Mouse (Mus musculus) cerebellum, adult 9-11 months (tissue): Measurements from ENCODE around the gene Stat5a.

Experiments
- DNase-seq: peaks from one replicate; pipeline ENCODE4 v3.0.0; 2022

The Stat5a gene

DNA sequence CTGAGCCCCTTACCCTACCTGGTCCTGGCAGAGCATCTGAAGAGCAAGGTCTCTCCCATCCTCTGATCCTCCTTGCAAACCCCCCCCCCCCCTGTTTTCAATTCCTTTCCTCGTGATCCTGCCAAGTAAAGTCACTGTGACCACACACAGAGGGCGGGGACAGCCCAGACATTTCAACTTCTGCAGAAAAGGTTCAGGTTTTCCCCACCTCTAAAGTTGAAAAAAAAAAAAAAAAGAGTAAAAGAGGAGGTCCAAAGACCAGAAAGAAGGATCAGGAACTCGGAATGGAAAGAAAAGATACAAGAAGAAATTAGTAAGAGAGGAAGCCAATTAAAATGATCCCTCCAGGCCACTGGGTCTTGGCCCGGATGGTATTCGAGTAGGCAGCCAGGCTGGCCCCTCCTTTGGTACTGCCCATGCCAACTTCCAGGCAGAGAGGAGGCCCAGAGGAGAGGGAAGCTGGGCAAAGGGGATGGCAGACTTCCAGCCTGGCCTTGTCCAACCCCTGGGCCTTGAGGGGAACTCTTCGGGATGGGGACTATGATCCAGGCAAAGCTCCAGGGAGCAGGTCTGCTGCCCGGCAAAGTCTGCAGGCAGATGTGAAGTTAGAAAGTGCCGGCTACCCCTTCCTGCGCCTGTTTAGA is at the start of gene Stat5a:
Gene Stat5a, plus strand, starts transcription at position 417 of the 644 bp plus-strand sequence.
- peak; percentile 59 for DNase-seq

DNA sequence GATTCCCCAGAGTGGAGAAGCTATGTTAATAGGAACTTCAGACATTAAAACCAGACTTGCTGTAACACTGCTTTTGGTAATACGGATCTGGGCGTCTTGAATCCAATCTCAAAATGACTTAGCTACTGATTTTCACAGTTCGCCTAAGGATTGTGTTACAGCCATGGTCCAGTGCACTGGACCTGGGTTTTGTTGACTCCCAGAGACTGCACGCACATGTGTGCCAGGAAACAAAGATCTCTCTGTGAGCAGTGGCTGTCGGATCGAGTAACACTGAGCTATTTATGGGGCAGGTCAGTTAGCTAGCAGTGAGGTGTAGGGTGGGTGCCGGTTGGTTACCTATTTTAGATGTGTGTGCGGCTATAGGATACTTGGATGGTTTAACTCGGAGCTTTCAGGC is 48.6 kb upstream of the Stat5a start:
- no peak for DNase-seq

DNA sequence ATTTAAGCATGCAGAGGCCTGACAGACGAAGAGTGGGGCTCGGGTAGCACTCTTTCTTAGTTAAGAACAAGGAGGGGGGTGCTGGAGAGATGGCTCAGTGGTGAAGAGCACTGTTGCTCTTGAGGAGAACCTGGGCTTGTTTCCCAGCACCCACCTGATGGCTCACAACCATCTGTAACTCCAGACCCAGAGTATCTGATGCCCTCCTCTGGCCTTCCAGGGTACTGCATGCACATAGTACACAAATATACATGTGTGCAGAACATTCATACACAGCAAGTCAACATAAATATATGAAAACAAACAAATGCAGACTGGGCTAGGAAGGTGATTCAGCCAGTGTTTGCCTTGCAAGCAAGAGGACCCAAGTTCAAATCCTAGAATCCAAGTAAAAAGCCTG is 48.0 kb upstream of the Stat5a start:
- DNase-seq: no peak

DNA sequence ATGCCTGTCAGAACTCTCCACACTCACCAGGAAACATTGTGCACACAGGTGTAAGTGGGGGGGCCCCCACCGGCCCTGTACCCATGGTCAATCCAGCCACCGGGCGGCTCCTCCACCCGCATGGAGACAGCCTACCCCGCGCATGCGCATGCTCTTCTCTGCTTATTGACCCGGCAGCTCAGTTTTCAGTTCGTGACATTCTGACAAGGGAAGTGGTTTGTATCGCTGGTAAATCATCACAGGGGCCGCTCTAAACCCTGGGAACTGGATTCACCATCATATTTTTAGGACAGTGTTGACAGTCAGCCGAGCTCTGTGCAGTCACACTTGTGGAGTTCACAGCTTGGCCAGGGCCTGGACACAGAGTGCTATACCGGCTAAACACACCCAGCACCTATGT is 44.7 kb upstream of the Stat5a start:
- DNase-seq: peak; percentile 59

DNA sequence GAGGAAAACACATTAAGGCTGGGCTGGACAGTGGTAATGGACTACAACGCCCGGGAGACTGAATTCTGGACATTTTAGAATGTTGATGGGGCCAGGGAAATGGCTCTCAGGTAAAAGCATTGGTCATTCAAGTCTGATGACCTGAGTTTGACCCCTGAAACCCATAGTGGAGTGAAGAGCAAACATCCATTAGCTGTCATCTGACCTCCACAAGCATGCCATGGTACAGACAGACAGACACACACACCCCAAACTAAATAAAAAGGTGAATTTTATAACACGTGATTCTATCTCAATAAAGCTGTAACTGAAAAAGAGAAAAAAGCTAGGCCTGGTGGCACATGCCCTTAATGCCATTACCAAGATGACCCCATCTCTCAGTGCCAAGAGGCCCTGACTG is 42.8 kb upstream of the Stat5a start:
- DNase-seq: no peak

DNA sequence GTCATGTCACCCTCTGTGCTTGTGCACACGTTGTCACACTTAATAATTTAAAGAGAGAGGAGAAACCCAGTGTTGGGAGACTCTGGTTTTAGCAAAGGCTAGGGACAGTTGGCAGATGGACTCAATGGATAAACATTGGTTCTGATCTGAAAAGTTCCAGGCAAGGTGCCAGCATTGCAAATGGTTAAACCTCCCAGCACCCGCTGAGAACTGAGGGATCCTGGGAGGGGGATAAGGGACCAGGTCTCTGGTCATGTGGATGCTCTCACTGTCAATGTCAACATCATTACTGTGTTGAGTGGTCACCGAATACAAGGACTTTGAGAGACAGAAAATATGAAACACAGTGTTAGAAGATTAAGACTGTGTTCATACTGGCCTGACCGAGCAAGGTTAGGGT is 42.4 kb upstream of the Stat5a start:
- DNase-seq: peak; percentile 80

DNA sequence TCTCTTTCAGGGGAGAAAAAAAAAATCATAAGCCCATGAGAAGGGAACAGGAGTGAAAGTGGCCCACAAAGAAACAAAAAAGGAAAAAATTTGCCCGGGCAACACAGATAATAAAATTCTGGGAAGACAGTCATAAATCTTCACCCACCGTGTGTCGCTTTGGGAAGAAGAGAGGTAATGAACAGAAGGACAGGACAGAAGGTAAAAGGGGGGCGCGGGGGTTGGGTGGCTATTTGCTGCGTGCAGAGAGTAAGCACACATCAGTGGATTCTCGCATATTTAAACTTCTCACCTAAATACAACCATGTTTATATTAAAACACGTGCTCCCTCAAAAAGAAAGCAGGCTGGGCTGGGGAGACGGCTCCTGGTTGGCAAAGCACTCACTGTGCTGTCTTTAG is 41.8 kb upstream of the Stat5a start:
- DNase-seq: peak; percentile 85

DNA sequence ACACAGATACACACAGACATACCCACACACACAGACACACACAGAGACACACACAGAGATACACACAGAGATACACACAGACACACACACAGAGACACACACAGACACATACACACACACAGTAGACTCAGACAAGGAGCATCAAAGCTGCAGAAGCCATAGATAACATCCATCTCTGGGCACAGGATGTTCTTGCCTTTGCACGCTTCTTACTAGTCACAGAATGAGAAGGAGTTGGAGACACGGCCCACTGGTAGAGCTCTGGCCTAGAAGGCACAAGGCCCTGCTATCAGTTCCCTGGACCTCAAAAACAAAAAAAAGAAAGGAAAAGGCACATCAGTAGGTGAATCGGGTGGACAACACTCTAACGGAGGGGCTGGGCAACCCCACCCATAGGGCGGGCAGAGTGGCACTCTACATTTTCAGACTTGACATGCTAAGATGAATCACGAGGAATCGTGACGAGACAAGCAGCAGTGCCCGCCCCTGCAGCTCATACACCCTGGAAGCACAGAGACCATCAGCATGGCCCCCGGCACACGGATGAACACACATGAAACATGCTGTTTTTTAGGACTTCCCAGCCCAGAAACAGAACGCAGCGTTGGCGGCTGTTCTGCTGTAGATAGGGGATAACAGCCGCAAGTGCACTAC is 40.7 kb upstream of the Stat5a start:
- DNase-seq: no peak

DNA sequence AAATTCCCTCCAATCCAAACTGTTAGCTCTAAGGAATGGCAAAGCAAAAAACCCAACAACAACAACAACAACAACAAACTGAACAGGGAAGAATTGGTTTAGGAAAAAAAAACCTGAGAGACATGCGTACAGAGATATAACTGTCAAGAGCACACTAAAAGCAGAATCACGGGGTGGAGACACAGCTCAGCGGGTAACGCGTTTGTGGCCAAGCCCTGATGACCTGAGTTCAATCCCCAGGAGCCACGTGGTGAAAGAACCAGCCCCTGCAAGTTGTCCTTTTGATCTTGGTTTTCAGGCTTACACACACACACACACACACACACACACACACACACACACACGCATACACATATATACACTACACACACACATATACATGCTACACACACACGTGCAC is 40.1 kb upstream of the Stat5a start:
- no peak for DNase-seq

DNA sequence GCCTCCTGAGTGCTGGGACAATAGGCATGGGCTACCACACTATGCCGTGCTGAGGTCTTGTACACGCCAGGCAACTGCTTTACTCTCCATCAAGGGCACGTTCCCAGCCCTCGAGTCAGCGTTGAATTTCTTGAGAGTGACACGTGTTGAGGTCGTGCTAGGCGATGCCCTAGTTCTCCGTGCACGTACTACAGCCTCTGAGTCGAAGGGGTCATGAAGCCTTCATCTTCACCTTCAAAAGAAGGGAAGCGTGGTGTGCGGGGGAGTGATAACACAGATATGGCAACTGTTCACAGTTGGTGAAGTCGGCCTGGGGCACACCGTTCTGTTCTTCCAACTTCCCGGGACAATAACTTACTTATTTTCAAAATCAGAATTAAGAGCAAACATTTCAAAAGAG is 39.5 kb upstream of the Stat5a start:
- no peak for DNase-seq

DNA sequence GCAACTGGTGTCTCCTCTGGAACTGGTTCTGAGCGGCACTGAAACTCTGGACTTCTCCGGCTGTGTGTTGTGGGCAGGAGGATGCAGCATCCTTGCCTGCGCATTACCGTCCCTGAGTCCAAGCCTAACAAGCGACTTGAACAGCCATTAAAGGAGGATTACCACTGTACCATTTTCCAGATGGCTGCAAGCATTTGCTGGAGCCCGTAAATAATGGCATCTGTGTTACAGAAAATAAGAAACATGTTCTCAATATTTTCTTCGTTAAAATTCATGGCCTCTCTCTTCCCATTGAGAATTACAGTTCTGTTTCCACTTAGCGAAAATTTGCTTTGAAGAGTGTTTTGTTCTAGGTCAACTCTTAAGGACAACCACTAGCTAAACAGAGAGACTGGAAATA is 39.1 kb upstream of the Stat5a start:
- no peak for DNase-seq

DNA sequence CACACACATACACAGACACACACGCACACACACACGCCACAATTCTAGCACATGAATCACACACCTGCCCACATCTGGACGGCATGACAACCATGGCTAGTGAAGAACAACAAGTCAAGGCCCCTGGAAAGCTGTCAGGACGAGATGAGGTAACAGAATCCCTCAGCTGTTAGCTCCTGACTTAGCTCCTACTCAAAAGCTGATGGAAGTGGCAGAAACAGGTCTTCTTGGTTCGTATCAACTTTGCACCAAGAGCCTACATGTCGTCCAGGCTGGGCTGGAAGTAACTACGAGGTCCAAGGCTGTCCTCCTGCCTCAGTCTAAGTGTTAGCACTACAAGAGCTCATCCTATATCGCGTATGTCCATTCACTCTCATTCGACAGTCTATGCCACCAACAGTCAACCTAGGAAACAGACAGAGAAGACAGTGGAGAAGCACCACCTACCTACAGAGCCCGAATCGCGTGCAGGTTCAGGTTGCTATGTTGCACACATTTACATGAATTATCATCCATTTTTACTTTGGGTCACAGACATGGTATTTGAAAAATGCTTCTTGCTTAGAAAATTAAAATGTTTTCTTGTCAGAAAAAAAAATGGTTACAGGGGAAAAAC is 37.4 kb upstream of the Stat5a start:
- no peak for DNase-seq

DNA sequence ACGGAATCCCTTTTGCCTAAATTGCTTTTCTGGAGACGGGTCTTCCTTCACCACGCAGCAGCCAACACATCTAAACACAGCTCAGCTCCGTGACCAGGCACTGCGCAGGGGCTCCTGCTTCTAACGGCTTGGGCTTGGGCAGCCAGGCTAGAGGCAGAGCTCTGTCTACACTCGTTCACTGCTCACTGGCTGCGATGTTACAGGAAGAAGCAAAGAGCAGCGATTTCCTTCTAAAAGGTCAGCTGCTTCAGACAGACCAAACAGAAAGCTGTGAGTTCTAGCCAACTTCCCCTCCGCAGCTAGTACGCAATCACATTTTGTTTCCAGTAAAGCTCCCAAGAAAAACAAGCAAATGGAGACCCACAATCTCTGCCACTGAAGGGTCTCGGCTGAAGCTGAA is 36.8 kb upstream of the Stat5a start:
- no peak for DNase-seq

DNA sequence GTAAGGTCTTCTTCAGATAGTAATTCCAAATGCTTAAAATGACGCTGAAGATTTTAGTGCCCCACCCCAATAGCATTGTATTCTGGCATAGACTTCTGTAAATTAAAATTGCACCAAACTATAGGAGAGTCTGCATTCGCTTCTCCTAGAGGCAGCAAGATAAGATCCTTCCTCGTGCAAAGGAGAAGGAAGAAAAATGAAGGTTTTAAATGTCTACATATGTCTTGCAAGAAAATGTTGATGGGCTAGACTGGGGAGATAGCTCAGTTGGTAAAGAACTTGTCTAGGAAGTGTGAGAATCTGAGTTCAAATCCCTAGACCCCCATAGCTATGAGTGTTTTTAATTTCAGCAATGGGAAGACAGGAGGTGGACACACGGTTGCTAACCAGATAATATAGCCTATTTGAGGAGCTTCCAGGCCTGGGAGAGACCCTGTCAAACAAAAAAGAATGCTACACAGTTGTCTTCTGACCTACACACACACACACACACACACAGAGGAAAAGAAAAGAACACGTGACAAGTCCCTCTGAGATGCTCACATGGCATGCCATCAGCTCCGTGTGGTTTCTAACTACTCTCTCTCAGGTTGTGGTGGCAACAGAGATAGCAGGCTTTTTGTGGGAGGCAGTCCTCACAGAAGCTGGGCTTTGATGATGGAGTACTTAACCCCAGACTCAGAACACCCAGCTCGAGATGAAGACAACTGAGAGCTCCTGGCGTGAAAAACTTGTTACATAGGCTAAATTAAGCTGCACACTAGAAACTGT is 35.4 kb upstream of the Stat5a start:
- DNase-seq: no peak

DNA sequence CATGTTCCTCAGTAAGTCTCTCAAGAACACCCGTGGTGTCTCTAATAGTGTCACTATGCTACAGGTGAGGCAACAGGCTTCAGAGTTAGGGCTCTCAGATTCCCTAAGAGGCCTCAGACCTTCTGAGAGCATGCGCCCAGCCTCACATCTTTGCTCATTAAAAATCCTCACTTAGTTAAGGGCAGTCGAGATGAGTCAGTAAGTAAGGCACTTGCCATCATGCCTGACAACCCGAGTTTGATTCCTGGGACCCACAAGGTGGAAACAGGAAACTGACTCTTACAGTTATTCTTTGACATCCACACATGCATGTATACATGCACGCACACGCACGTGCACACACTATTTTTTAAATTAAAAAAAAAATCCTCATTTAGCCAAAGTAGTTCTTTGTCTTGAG is 34.7 kb upstream of the Stat5a start:
- no peak for DNase-seq

DNA sequence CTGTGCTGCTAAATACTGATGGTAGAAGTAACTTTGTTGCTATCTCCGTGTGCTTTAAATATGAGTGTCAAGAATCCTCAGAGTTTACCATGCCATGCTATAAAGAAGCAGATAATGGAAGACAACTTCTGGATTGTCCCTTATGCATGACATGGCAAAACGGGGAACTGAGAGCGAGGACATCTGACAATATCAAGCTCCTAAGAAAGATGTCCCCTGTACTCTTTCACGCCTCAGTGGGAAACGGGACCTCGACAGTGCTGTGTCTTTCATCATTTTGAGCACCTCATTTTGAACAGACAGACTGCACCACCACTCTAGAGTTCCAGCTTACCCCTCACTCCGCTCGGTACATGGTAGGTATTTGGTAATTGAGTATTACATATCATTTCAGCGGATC is 33.7 kb upstream of the Stat5a start:
- DNase-seq: no peak

DNA sequence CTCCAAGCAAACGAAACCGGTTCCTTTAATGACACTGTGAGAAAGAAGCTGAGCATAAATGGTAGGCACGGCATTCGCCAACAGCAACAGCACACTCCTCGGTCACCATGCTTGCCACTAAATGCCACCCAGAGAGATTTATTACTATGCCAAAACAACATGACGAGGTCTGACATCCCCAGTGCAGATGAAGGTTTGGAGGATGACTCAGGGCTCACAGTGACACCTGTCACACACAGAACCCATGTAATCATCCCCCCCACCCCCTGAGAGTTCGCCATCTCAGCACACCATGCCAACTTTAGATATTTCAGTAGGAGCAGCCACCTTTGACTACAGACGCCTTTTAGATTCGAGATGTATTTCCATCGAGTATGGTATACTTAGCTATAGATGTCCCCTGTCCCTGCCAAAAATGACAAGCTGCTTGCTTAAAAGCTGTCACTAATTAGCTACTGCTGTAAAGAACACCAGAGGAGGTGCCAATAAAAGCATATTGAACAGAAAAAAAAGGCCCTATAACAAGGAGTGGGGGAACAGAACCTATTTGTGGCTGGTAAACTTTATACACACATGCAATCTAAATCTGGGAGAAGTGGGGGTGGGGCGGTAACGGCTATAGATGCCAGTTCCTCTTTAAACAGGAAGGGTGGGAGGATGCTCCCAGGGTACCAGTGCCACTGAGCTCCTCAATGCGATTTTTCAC is 32.8 kb upstream of the Stat5a start:
- DNase-seq: no peak

DNA sequence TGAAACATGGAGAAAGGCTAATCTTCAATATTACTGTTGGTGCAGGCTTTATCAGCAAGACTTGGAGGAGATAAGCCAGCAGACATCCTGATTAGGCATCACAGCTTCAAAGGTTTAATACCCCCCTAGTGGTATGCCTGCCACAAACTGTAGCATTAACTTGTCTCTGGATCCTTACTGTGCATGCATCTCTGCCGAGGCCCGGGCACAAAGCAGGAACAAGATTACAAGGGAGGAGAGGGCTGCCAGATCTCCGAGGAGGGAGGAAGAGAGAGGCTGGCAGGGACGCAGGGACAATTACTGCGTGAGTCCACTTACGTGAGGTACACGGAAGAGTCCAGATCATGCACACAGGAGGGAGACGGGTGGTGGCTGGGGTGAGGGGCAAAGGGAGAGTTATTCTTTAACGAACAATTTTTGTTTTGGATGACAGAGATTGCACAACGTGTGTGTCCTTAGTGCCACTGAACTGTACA is 30.4 kb upstream of the Stat5a start:
- peak; percentile 56 for DNase-seq

DNA sequence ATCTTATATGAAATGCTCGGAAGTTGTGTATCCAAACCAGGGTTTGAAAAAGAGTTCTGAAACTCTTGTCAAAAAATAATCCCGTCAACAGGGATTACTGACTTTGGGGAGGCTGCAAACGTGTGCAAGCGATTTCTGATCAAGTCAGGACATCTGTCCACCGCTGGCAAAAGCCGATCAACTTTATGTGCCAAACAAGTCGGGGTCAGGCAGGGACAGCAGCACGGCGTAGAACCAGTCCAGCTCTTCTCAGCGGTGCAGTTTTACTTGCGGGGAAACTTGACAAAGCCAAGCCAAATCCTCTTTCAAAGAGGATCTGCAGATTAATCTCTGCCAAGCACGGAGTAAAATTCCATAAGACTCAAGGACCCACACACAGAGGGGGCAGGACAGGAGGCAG is 29.5 kb upstream of the Stat5a start:
- DNase-seq: no peak

DNA sequence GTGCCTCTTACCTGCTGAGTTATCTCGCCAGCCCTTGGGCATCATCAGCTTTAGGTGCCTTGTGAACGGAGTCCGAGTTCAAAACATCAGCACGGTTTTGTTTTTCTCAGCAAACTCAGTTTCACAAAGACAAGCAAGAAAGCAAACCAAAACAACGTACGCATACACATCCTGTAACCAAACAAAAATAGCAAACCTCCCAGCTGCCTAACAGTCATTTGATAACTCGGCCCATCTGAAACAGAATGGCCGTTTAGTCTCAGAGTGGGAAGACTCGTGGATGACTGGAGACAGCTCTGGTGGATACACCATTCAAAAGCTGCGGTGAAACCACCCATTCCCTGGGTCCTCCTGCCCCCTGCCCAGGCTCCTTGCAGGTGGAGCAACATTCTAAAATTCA is 27.8 kb upstream of the Stat5a start:
- DNase-seq: no peak

DNA sequence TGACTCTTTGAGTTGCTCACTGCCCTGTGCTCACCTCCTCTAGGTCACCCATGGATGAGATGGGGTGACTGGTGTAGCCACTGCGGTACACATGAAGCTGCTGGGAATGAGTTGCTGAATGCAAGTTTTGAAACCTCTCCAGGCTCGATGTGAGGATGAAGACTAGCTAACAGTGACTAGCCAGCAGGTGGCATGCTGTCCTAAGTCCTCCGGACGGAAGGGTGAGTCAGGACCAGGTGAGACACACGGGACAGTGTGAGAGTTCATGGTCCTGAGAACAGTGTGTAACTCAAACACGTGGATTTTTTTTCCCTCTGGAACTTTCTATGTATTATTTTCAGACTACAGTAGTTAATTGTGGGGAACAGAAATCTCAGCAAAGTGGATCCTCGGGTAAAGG is 25.7 kb upstream of the Stat5a start:
- DNase-seq: no peak

DNA sequence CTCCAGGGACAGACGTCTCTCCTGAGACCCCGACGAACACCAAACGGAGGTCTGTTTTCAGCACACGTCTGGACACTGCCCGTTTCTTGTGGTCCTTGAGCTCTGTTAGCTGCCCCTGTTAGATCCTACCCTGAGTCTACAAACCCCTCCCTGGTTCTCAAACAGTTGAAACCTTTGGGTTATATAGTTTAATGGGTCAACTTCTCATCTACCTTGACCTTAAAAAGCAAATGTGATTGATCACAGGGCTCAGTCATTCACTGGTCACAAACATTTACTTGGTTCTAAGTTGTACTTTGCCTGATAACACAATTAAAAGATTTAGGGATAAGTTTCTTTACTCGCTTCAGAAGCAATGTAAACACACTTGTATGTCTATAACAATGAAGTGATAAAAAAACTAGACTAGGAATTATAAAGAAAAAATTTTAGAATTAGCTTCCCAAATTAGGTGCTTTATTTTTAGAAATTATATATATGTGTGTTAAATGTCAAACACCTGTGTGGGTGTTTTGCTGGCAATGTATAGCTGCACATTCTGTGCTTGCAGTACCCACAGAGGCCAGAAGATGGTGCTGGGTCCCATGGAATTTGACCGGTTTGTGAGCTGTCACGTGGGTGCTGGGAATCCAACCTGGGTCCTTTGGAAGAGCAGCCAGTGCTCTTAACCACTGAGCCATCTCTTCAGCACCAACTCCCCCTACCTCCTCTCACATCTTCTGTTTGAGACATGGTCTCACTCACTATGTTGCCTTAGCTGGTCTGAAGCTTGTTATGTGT is 22.0 kb upstream of the Stat5a start:
- DNase-seq: no peak
